Mouse (Mus musculus): ENCODE data around the gene Hand2.

The Hand2 gene

GRCm38 (mm10) chr8:57342386-57343090, 21.8 kb downstream of the Hand2 start:
- no peak for DNase-seq (ENCODE audit: low spot score in 2 of 2)

GRCm38 (mm10) chr8:57343731-57344315, 23.0 kb downstream of the Hand2 start:
- no peak for DNase-seq (ENCODE audit: low spot score in 2 of 2)

- no peak for DNase-seq (ENCODE audit: low spot score in 2 of 2)
Measured at GRCm38 (mm10) chr8:57344956-57345870, 24.4 kb downstream of the Hand2 start.

- no peak for DNase-seq (ENCODE audit: low spot score in 2 of 2)
Measured at GRCm38 (mm10) chr8:57346371-57346770, 25.6 kb downstream of the Hand2 start.

- DNase-seq (ENCODE audit: low spot score in 2 of 2) = no peak
Measured at GRCm38 (mm10) chr8:57347141-57347540, 26.4 kb downstream of the Hand2 start.

- DNase-seq (ENCODE audit: low spot score in 2 of 2) = no peak
Measured at GRCm38 (mm10) chr8:57348251-57348650, 27.5 kb downstream of the Hand2 start.

GRCm38 (mm10) chr8:57348866-57349520, 28.2 kb downstream of the Hand2 start:
- no peak for DNase-seq (ENCODE audit: low spot score in 2 of 2)

- DNase-seq (ENCODE audit: low spot score in 2 of 2) = no peak
Measured at GRCm38 (mm10) chr8:57351861-57352260, 31.1 kb downstream of the Hand2 start.

GRCm38 (mm10) chr8:57353346-57354305, 32.8 kb downstream of the Hand2 start:
- DNase-seq (ENCODE audit: low spot score in 2 of 2) = no peak

GRCm38 (mm10) chr8:57354876-57355275, 34.1 kb downstream of the Hand2 start:
- DNase-seq (ENCODE audit: low spot score in 2 of 2) = no peak

- no peak for DNase-seq (ENCODE audit: low spot score in 2 of 2)
Measured at GRCm38 (mm10) chr8:57356529-57357325, 35.9 kb downstream of the Hand2 start.

GRCm38 (mm10) chr8:57360493-57360892, 39.7 kb downstream of the Hand2 start:
- no peak for DNase-seq (ENCODE audit: low spot score in 2 of 2)

- no peak for DNase-seq (ENCODE audit: low spot score in 2 of 2)
Measured at GRCm38 (mm10) chr8:57361003-57361805, 40.4 kb downstream of the Hand2 start.

- no peak for DNase-seq (ENCODE audit: low spot score in 2 of 2)
Measured at GRCm38 (mm10) chr8:57362881-57363280, 42.1 kb downstream of the Hand2 start.

GRCm38 (mm10) chr8:57374044-57374443, 53.3 kb downstream of the Hand2 start:
- DNase-seq (ENCODE audit: low spot score in 2 of 2) = no peak

All from spleen, postnatal 36 days (tissue).